ENCODE assay signal across 8 mouse cellular contexts in the genomic region with DNA sequence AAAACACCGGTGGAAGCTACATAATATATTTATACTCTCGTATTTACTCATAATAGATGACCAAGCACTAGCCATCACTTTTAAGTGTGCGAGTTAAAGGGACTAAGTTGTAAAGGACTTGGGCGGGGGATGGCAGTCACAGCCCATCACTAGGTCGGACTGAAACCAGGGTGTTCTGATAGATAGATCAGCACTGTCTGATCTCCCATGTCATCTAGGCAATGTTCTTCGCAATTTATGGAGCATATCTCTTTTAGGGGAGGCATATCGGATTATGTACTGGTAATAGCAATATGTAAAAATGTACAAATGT. TPM values are rescaled to one million over a fixed set of nuclear protein-coding genes. Genes with fewer than 3 reads are reported as not detected.
DNase-seq lines count a peak whose midpoint lies in the region; ATAC-seq lines count a peak whose summit lies in the region.

No protein-coding gene starts in this region.

- peaks cover 3% of the 10 kb centered on the region; the same call in 1 of the 2 replicates for H3K27me3 ChIP-seq in heart, embryonic 14.5 days (ENCODE audit: control insufficient read depth, insufficient read depth, low read length)
- H3K27me3 ChIP-seq in hindbrain, embryonic 13.5 days, result 0 out of 2 replicates have a peak, but pooled peaks cover 4% of the 10 kb centered on the region
- no peaks in the 10 kb centered on the region for H3K27me3 ChIP-seq in midbrain, embryonic 15.5 days (replicated peaks)

- H3K9ac ChIP-seq in heart, embryonic 14.5 days (ENCODE audit: low read length), result peak overlapping the region; percentile 81
- H3K9ac ChIP-seq in hindbrain, embryonic 13.5 days, result peak overlapping the region; percentile 81; the same call in 1 of the 2 replicates
- H3K9ac ChIP-seq in midbrain, embryonic 15.5 days, result 0 out of 2 replicates have a peak overlapping the region, but pooled peaks have one; percentile 71

- ATAC-seq in heart, embryonic 14.5 days (ENCODE audit: insufficient number of reproducible peaks, insufficient read depth, low FRiP score, low read depth), result no peak
- peak; percentile 25; the same call in 1 of the 2 replicates for ATAC-seq in hindbrain, embryonic 13.5 days (ENCODE audit: low FRiP score)
- ATAC-seq in midbrain, embryonic 15.5 days (replicated peaks), result 0 out of 2 replicates have a peak, but pooled peaks have one; percentile 19

- H3K27ac ChIP-seq in heart, embryonic 14.5 days (replicated peaks in 1 of 2; ENCODE audit: control insufficient read depth in 1 of 2, insufficient read depth in 1 of 2, low read depth in 2 of 2, low read length in 2 of 2), result peak overlapping the region in 1 of 2 experiments; percentile 72; a peak in 1 of 4 replicates
- no peak overlapping the region for H3K27ac ChIP-seq in brown adipose tissue, adult 24 weeks (replicated peaks; ENCODE audit: low read depth, low read length)
- H3K27ac ChIP-seq in hindbrain, embryonic 13.5 days, result no peak overlapping the region
- H3K27ac ChIP-seq in midbrain, embryonic 15.5 days, result no peak overlapping the region

- no peak for DNase-seq in heart, postnatal 10 days
- no peak for DNase-seq in cerebellum, postnatal 25 days
- DNase-seq in cerebellum, postnatal 36 days, result no peak
- no peak for DNase-seq in gastrocnemius, postnatal 36 days

- peak overlapping the region; percentile 62 to 97 for H3K4me3 ChIP-seq in heart, embryonic 14.5 days (ENCODE audit: control insufficient read depth in 1 of 2, insufficient read depth in 1 of 2, low read depth in 1 of 2, low read length in 2 of 2)
- H3K4me3 ChIP-seq in brown adipose tissue, adult 24 weeks (ENCODE audit: insufficient read depth, low read depth, low read length), result peak overlapping the region; percentile 62
- H3K4me3 ChIP-seq in hindbrain, embryonic 13.5 days, result peak overlapping the region; percentile 72
- peak overlapping the region; percentile 85 for H3K4me3 ChIP-seq in midbrain, embryonic 15.5 days

- WGBS in heart, embryonic 14.5 days, result 20% methylated on average over 7 of the region's 7 CpGs
- 17% methylated on average over 7 of the region's 7 CpGs for WGBS in hindbrain, embryonic 13.5 days
- 22% methylated on average over 7 of the region's 7 CpGs for whole genome bisulfite sequencing in midbrain, embryonic 15.5 days

- intact Hi-C loops in heart, postnatal 10 days (cut with DNase I), result loop anchor here (2.0 kb wide), 1 partner anchor 192 kb away; no protein-coding TSS in a partner anchor
- intact Hi-C loops in gastrocnemius, postnatal 36 days (cut with DNase I), result loop anchor here (10.0 kb wide), 2 partner anchors 120 to 640 kb away; no protein-coding TSS in a partner anchor

- 0 out of 4 replicates have a peak, but pooled peaks cover 0 to 3% of the 10 kb centered on the region in 2 experiments for H3K4me1 ChIP-seq in heart, embryonic 14.5 days (ENCODE audit: control insufficient read depth in 2 of 2, insufficient read depth in 2 of 2, low read length in 2 of 2)
- no peaks in the 10 kb centered on the region for H3K4me1 ChIP-seq in brown adipose tissue, adult 24 weeks (ENCODE audit: control insufficient read depth, insufficient read depth, insufficient read length, low read length)
- H3K4me1 ChIP-seq in hindbrain, embryonic 13.5 days (replicated peaks), result peaks cover 12% of the 10 kb centered on the region
- H3K4me1 ChIP-seq in midbrain, embryonic 15.5 days, result peaks cover 15% of the 10 kb centered on the region

- H3K4me2 ChIP-seq in heart, embryonic 14.5 days (ENCODE audit: low read length), result peak overlapping the region; percentile 85
- H3K4me2 ChIP-seq in hindbrain, embryonic 13.5 days, result peak overlapping the region; percentile 88
- H3K4me2 ChIP-seq in midbrain, embryonic 15.5 days, result peak overlapping the region; percentile 95

- H3K36me3 ChIP-seq in heart, embryonic 14.5 days (ENCODE audit: control insufficient read depth, insufficient read depth, low read length), result no peaks in the 10 kb centered on the region
- no peaks in the 10 kb centered on the region for H3K36me3 ChIP-seq in hindbrain, embryonic 13.5 days
- no peaks in the 10 kb centered on the region for H3K36me3 ChIP-seq in midbrain, embryonic 15.5 days (replicated peaks)

- H3K9me3 ChIP-seq in heart, embryonic 14.5 days (ENCODE audit: control insufficient read depth, low read length), result no peaks in the 10 kb centered on the region
- no peaks in the 10 kb centered on the region for H3K9me3 ChIP-seq in hindbrain, embryonic 13.5 days
- no peaks in the 10 kb centered on the region for H3K9me3 ChIP-seq in midbrain, embryonic 15.5 days

RNA-seq across cellular contexts. Expression of a gene that starts 1.1 kb away (rescaled TPM):
- polyA plus RNA-seq in heart, embryonic 14.5 days (2014; fragmentation: Nextera tagmentation; extraction: Ambion mirVana), result 9.2 and 11.6 TPM in 2 replicates
- total RNA-seq in heart, postnatal 10 days (2021), result 10 to 100 TPM; 34.6 to 39.9 TPM
- polyA plus RNA-seq in brown adipose tissue, adult 24 weeks (2012; ENCODE audit: insufficient read depth, insufficient read length, missing spikeins), result 11.1 and 12.1 TPM in 2 replicates
- polyA plus RNA-seq in hindbrain, embryonic 13.5 days (2015; fragmentation: Nextera tagmentation; extraction: Ambion mirVana), result 13.0 and 14.5 TPM in 2 replicates
- polyA plus RNA-seq in midbrain, embryonic 15.5 days (2015; fragmentation: Nextera tagmentation; extraction: Ambion mirVana), result 11.1 and 13.7 TPM in 2 replicates
- total RNA-seq in gastrocnemius, postnatal 36 days (2021), result 10 to 100 TPM; 39.8 to 47.0 TPM
